In the genomic region with DNA sequence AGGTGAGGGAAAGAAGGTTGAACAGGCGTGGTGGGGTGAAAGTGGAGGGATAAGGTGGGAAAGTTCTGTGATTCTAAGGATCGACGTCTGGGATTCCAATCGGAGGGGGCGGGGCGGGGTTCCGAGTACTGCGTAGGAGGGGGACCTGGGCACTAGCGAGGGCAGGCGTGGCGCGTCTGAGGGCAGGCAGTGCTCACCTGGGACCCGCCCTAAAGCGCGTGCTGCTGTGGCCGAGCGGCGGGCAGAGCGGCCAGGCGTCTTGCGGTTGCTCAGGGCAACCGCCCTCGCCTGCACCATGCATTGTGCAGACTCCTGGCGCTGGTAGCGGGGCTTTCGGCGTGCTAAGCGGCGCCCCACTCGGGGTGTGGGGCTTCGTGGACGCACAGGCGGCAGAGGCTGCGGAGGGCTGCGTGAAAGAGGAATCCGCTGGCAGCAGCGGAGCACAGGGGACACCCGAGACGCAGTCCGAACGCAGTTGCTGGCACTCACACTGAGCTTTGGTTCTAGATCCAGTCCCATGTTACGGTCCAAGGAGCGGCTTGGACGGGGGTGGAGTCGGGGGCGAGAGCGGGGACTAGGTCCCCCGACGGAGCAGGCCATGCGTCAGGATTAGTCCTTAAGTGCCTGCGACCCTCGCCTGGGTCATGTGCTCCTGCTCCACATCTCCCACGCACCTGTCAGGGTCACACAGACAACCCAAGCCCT, we compare ENCODE assay signal across 8 mouse cellular contexts. TPM values are rescaled to one million over a fixed set of nuclear protein-coding genes. Genes with fewer than 3 reads are reported as not detected.
DNase-seq lines count a peak whose midpoint lies in the region; ATAC-seq and TF ChIP-seq lines count a peak whose summit lies in the region.

Gene Ttll8 (minus strand): TSS at position 51 of the 705 bp plus-strand sequence.

- no peaks in the 10 kb centered on the region for H3K36me3 ChIP-seq in hindbrain, embryonic 12.5 days
- no peaks in the 10 kb centered on the region for H3K36me3 ChIP-seq in limb, embryonic 14.5 days (ENCODE audit: control insufficient read depth, insufficient read depth, low read length)
- no peaks in the 10 kb centered on the region for H3K36me3 ChIP-seq in midbrain, embryonic 15.5 days (replicated peaks)

- H3K9ac ChIP-seq in hindbrain, embryonic 12.5 days, result peak within 1 kb of the TSS; percentile 65
- H3K9ac ChIP-seq in limb, embryonic 14.5 days (ENCODE audit: low read depth, low read length, severe bottlenecking), result peak within 1 kb of the TSS; percentile 52
- H3K9ac ChIP-seq in midbrain, embryonic 15.5 days, result peak within 1 kb of the TSS; percentile 47

- TF ChIP-seq POLR2A in brain, embryonic 14.5 days (IDR thresholded peaks at IDR 0.05; ENCODE audit: borderline replicate concordance, extremely low read depth, insufficient read depth, insufficient read length, poor library complexity, severe bottlenecking), result no peak
- no peak for TF ChIP-seq POLR2A in limb, embryonic 14.5 days (IDR thresholded peaks at IDR 0.05; ENCODE audit: borderline replicate concordance, extremely low read depth, insufficient read depth, insufficient read length)

- H3K27ac ChIP-seq in gastrocnemius, adult 2 months, result no peak within 1 kb of the TSS
- H3K27ac ChIP-seq in hindbrain, embryonic 12.5 days, result no peak within 1 kb of the TSS
- H3K27ac ChIP-seq in limb, embryonic 14.5 days (replicated peaks; ENCODE audit: low read depth, low read length), result no peak within 1 kb of the TSS
- H3K27ac ChIP-seq in midbrain, embryonic 15.5 days, result no peak within 1 kb of the TSS

- TF ChIP-seq CTCF in gastrocnemius, adult 2 months (IDR thresholded peaks at IDR 0.05), result no peak
- no peak for TF ChIP-seq CTCF in brain, embryonic 14.5 days (IDR thresholded peaks at IDR 0.05; ENCODE audit: borderline replicate concordance, extremely low read depth, insufficient read depth, insufficient read length)

- peak; percentile 27 for DNase-seq in gastrocnemius, adult 2 months
- no peak for DNase-seq in gastrocnemius, postnatal 36 days
- DNase-seq in brain, embryonic 14.5 days (ENCODE audit: low read depth), result peak; percentile 57
- no peak for DNase-seq in limb, embryonic 14.5 days (ENCODE audit: low spot score)
- DNase-seq in adipocyte (ENCODE audit: low spot score), result no peak
- no peak for DNase-seq in MN1 (ENCODE audit: low spot score)

- peak within 1 kb of the TSS; percentile 86 for H3K4me2 ChIP-seq in hindbrain, embryonic 12.5 days (replicated peaks)
- H3K4me2 ChIP-seq in limb, embryonic 14.5 days (replicated peaks; ENCODE audit: low read depth, low read length, severe bottlenecking), result peak within 1 kb of the TSS; percentile 80
- H3K4me2 ChIP-seq in midbrain, embryonic 15.5 days, result peak within 1 kb of the TSS; percentile 89

- peak; percentile 80 for ATAC-seq in hindbrain, embryonic 12.5 days (ENCODE audit: low FRiP score)
- no peak for ATAC-seq in limb, embryonic 14.5 days (ENCODE audit: low FRiP score, low read depth)
- peak; percentile 85 for ATAC-seq in midbrain, embryonic 15.5 days (replicated peaks)

- peaks cover 9% of the 10 kb centered on the region; the same call in 1 of the 2 replicates for H3K4me1 ChIP-seq in hindbrain, embryonic 12.5 days
- no peaks in the 10 kb centered on the region for H3K4me1 ChIP-seq in limb, embryonic 14.5 days (ENCODE audit: control insufficient read depth, insufficient read depth, low read length)
- H3K4me1 ChIP-seq in midbrain, embryonic 15.5 days, result peaks cover 10% of the 10 kb centered on the region

- intact Hi-C loops in gastrocnemius, adult 2 months (cut with DNase I), result no loop called here
- intact Hi-C loops in gastrocnemius, postnatal 36 days (cut with DNase I), result no loop called here

- peak within 1 kb of the TSS; percentile 61 for H3K4me3 ChIP-seq in gastrocnemius, adult 2 months
- H3K4me3 ChIP-seq in hindbrain, embryonic 12.5 days, result peak within 1 kb of the TSS; percentile 41
- H3K4me3 ChIP-seq in limb, embryonic 14.5 days (replicated peaks; ENCODE audit: low read length), result peak within 1 kb of the TSS; percentile 38
- H3K4me3 ChIP-seq in midbrain, embryonic 15.5 days, result peak within 1 kb of the TSS; percentile 44

- 2% methylated on average over 53 of the region's 53 CpGs for WGBS in hindbrain, embryonic 12.5 days
- WGBS in limb, embryonic 14.5 days, result 2% methylated on average over 43 of the region's 53 CpGs
- 2% methylated on average over 52 of the region's 53 CpGs for WGBS in midbrain, embryonic 15.5 days

- H3K27me3 ChIP-seq in hindbrain, embryonic 12.5 days, result peaks cover 32% of the 10 kb centered on the region
- peaks cover 17% of the 10 kb centered on the region for H3K27me3 ChIP-seq in limb, embryonic 14.5 days (ENCODE audit: control insufficient read depth, insufficient read depth, low read length)
- H3K27me3 ChIP-seq in midbrain, embryonic 15.5 days (replicated peaks), result peaks cover 12% of the 10 kb centered on the region

- no peaks in the 10 kb centered on the region for H3K9me3 ChIP-seq in hindbrain, embryonic 12.5 days (replicated peaks)
- H3K9me3 ChIP-seq in limb, embryonic 14.5 days (ENCODE audit: control insufficient read depth, low read length), result no peaks in the 10 kb centered on the region
- H3K9me3 ChIP-seq in midbrain, embryonic 15.5 days, result no peaks in the 10 kb centered on the region

RNA-seq across cellular contexts. Expression of gene Ttll8, which starts in this region (rescaled TPM):
- not detected for total RNA-seq in gastrocnemius, adult 2 months (2021)
- total RNA-seq in gastrocnemius, postnatal 36 days (2021), result not detected
- 0.25 and 0.26 TPM in 2 replicates for polyA plus RNA-seq in brain, embryonic 14.5 days (2012; rRNA removed)
- not detected in 2 replicates for polyA plus RNA-seq in hindbrain, embryonic 12.5 days (2016; fragmentation: Nextera tagmentation; extraction: Ambion mirVana)
- 0.08 TPM in 1 of 2 replicates, not detected in the other for polyA plus RNA-seq in limb, embryonic 14.5 days (2012; rRNA removed)
- polyA plus RNA-seq in limb, embryonic 14.5 days (2014; fragmentation: Nextera tagmentation; extraction: Ambion mirVana), result not detected in 2 replicates
- polyA plus RNA-seq in midbrain, embryonic 15.5 days (2015; fragmentation: Nextera tagmentation; extraction: Ambion mirVana), result 0.17 TPM in 2 replicates

Comparison
In these comparisons a context has a peak if more than half of its experiments do, and no peak if none do; other contexts are left out.
1. Peak in DNase-seq and H3K4me3 ChIP-seq in gastrocnemius, adult 2 months; RNA of the gene not detected or under 1 TPM.
2. Peak in DNase-seq in brain, embryonic 14.5 days; RNA of the gene not detected or under 1 TPM.
3. Peak in ATAC-seq, H3K4me3 ChIP-seq, H3K9ac ChIP-seq and H3K4me2 ChIP-seq in hindbrain, embryonic 12.5 days; RNA of the gene not detected or under 1 TPM.
4. Peak in ATAC-seq, H3K4me3 ChIP-seq, H3K9ac ChIP-seq and H3K4me2 ChIP-seq in midbrain, embryonic 15.5 days; RNA of the gene not detected or under 1 TPM.